Mouse (Mus musculus) kidney, adult 2 months (tissue): Measurements from ENCODE around the gene C2cd5.

Experiments
- CTCF ChIP-seq: fragments of 200-500 bp; conservative IDR thresholded peaks from 2 replicates; pipeline ENCODE4 v1.5.1; 2011; ENCODE audit warnings: low read depth, mild to moderate bottlenecking, control low read depth, low read length, moderate library complexity, mixed read lengths; ENCODE audit not compliant: insufficient read depth, insufficient read length
- POLR2A ChIP-seq: fragments of 200-500 bp; IDR thresholded peaks from one replicate; pipeline ENCODE4 v1.6.1; 2011; ENCODE audit warnings: low read depth, low read length, control low read depth

- TF ChIP-seq POLR2A (no peak), CTCF (no peak)
These were observed 33.1 kb downstream of the C2cd5 start for GRCm38 (mm10) chr6:143066859-143067258.
